Mouse (Mus musculus) layer of hippocampus, adult 8-10 months (tissue): Measurements from ENCODE around the gene Tshr. TPM values are rescaled to one million over a fixed set of nuclear protein-coding genes. Genes with fewer than 3 reads are reported as not detected.
A peak's percentile ranks its signal among the peaks of the same experiment; 100 is the strongest.
"Not testable (repeated sequence)": the region's sequence is repeated elsewhere in the genome, so short reads cannot be mapped to it uniquely, and the experiment has no call there.

Experiments used
- DNase-seq, 2 experiments: peaks; one replicate each; pipeline ENCODE4 v3.0.0; 2022; ENCODE audit warnings: low spot score in 2 of 2
- total RNA-seq, 4 experiments: library from RNA; stranded (reverse); gene quantifications; 2 replicates each; pipeline ENCODE4 v1.2.4; 2022

The Tshr gene
- total RNA-seq: under 1 TPM in 3 of 4 experiments, not detected in 1; 0.10 to 0.64 (median 0.49) TPM

DNA sequence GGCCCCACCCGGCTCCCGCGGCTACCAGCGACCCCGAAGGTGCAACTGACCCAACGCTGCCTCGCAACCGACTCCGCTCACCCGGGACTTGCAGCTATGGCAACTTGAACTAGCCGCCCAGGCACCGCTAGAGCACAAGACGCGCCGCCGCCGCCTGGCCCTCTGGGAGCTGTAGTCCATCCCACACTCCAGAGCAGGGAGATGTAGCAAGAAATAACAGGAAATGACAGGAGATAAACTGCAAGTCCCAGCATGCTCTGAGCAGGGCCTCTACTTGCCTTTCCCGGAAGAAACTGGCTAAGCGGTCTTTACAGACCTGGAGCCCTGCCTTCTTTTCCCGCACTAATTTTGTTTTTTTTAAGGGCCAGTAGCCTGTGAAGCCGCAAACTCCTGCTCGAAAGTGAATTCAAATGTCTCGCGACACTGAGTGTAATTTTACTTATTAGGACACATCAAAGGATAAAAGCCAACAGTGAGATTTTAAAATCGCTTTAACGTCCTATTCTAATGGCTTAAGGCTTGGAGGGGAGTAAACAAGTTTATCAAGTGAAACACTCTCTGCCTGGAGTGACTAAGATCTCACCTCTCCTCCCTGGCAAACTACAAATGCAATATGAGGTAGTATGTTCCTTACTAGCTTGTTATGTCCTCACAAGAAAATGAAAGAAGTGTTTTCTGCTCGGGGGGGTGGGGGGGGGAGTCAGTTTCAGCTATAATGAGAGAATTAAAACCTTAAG, at the start of gene Tshr, which contains the start of gene Cep128:
Gene Tshr, plus strand, starts transcription at position 283 of the 737 bp plus-strand sequence.
Gene Cep128, minus strand, starts transcription at position 129 of the 737 bp plus-strand sequence.
- DNase-seq: peak; percentile 91 to 92

- not testable (repeated sequence) for DNase-seq
Measured at GRCm38 (mm10) chr12:91338656-91339055, 45.7 kb upstream of the Tshr start.

- DNase-seq: no peak
Measured at GRCm38 (mm10) chr12:91353783-91354182, 30.6 kb upstream of the Tshr start.

GRCm38 (mm10) chr12:91369173-91369572, 15.2 kb upstream of the Tshr start:
- no peak for DNase-seq

DNA sequence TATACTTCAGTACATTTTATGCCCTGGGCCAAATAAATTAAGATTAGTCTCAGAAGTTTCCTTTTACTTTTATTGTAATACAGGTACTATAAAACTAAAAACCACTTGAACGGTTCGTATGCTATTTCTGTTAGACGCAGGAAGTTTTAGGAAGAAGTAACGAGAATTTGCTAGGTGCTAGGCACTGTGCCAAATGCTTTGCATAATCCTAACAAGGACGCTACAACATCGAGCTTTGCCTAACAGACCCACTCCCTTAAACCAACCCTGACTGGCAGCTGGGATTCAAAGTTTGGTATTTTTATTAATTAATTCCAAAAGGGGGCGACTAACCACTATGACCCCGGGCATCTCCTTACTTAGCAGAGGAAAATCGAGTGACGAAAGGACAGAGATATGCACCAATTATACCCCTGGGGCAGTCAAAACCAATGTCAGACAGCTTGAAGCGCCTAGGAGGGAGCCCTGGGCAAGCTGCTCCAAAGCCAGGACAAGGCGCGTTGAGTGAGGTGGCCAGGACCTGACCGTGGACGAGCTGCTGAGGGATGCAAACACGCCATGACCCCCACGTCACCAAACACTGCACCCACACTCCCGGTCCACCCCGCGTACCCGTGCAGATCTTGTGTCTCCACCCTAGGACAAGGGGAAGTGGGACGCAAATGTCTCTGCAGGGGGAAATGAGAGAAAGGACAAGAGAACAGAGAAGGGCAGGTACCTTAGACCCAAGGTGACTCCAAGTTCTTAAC, 673 bp upstream of the Tshr start:
- no peak for DNase-seq

DNA sequence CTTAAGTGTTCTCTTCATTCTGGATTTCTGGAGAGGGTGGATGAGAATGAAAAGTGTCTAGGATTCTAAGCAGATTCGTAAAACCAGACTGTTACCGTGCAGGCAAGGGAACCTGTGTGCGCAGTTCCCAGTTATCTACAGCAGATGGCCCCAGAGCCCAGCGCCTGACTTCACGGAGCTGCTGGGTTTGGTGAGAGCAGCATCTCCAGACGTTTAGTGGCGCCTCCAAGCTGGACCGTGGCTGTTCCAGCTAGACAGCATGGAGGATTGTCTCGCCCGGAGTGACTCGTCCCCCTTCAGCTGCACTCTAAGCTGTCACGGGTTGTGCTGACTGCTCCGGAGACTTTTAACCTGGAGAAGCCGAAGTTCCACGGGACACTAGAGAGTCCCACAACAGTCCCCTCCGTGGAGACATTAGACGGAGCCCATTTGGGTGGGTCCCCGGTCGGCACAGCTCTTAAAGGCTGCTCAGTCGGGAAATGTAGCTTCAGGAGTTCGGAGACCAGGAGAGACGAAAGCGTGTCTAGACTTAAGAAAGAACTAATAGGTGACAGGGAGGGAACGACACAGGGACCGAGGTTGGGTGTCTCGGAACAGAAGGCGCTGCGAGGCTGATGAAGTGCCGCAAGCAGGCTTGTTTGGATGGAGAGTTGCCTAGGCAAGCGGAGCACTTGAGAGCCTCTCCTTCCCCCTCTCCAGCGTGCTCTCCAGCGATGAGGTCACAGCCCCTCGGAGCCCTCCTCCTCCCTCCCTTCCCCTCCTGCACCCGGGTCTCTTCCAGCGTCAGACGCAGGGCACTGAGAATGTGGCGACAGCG, 16.1 kb downstream of the Tshr start:
- DNase-seq: peak; percentile 63 to 76

DNA sequence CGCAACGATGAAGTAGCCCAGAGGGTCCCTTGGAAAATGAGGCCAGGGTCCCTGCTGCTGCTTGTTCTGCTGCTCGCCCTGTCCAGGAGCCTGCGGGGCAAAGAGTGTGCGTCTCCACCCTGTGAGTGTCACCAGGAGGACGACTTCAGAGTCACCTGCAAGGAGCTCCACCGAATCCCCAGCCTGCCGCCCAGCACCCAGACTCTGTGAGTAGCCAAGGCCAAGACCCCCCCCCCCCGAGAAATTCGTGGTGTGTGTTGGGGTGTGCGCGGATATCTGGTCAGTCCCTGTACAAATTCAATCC, 16.6 kb downstream of the Tshr start:
- DNase-seq: no peak

DNA sequence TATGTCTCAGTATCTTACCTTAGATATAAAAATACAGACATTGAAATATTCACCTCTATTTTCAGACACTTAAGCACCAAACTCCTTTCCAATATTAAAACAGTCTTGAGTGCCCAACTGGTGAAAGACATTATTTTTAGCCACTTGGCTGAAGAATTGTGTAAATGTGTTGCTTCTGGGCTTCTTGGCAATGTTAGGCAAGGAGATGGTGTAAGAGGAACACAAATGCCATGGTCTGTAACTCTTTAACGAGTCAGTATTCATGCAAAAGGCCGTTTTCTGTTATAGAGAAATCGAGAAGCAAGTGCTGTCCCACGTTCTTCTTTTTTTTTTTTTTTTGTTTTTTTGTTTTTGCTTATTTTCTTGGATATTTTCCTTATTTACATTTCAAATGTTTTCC, 25.9 kb downstream of the Tshr start:
- no peak for DNase-seq

DNA sequence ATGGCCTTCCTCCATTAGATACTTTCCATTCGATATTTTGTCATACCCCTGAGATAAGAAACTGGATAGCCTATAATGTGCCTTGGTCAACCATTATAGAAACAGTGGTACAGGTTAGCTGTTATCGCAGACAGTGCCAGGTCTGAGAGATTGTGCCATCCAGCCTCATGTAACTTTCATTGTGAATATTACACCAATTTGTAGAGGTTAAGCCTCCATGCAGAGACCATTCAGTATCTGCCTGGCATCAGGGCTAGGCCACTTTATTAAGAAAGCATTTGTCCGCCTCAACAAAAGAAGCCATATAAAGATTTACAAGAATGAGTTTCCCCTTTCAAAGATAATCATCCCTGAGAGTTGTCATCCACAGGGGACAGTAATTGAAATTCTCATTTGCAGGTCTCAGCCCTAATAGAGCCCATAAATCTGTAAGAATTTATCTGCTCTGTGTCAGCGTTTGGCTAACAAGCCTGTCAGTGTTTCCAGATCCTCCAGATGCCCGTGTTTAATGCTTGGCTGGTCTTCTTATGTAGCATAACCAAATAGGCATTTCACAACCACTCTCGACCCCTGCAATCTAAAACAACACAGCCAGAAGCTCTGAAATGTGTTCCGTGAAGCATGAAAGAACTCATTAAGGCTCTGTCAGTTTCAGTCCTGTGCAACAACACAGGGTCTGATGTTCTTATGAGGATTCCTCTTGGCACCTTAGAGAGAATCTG, 28.3 kb downstream of the Tshr start:
- no peak for DNase-seq

DNA sequence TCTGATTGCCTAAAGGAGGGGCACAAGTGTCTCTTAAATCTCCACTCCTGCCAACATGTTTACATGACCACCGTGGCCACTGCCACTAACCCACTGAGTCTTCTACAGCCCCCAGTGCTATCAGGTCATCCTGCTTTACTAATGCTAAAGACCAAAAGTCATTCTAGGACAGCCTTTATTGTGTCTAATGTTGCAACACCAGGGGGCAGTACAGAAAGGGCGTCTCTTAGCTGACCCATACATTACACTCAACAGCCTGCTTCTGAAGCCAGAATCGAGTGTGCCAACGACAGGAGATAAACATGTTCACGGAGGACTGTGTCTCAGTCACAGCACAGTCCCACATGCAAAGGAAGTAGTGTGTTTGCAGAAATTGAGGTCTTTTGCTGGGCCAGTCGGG, 30.7 kb downstream of the Tshr start:
- DNase-seq: no peak

DNA sequence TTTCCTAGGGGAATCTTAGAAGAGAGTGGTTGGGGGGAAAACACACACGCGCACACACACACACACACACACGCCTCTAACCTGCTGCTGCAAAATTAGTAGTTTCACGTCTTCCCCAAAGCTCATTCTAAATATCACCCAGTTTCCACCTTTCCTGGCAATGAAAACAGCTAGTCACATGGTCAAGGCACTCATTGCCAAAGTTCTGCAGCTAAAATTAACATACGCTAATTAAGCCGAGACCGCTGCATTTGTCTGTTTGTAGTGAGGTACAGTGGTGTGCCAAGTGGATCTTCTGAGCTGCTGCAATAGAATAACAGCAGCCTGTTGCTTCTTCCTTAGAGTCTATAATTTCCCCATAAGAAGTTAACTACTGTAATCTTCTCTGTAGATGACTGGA, 32.5 kb downstream of the Tshr start:
- DNase-seq: no peak

DNA sequence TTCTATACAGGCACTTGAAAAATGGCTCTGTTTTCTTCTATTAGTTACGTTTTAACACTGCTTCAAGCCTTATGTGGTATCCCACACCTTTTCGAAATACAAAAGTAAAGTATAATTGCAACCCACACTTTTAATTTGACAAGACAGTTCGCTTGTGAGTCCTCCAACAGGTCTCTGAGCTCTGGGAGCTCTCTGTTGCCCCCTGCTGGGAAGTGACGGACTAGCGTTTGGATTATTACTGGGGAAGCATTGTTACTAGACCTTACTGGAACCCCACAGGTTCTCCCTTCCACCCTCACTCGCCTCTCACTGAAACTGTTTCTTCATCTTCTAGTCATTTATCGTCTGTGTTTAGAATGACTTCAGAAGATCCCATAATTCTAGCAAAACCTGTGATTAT, 34.4 kb downstream of the Tshr start:
- DNase-seq: peak in 1 of 2 experiments; percentile 55

DNA sequence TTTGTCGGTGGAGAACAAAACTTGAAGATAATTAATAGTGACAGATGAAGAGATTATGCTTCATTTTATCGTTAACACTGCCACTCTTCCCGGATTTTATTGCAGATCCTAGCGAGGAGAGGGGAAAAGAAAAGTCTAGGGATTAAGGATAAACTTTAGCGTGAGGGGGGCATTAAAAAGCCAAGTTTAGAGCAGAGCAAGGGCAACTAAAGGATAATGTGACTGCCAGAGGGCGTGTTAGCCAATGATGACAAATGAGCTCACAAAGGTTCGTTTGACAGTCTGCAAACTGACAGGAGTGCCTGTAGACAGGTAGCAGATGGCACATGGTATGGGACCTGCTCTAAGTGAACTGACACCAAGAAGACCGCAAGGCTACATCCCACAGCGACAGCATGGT, 36.9 kb downstream of the Tshr start:
- no peak for DNase-seq

DNA sequence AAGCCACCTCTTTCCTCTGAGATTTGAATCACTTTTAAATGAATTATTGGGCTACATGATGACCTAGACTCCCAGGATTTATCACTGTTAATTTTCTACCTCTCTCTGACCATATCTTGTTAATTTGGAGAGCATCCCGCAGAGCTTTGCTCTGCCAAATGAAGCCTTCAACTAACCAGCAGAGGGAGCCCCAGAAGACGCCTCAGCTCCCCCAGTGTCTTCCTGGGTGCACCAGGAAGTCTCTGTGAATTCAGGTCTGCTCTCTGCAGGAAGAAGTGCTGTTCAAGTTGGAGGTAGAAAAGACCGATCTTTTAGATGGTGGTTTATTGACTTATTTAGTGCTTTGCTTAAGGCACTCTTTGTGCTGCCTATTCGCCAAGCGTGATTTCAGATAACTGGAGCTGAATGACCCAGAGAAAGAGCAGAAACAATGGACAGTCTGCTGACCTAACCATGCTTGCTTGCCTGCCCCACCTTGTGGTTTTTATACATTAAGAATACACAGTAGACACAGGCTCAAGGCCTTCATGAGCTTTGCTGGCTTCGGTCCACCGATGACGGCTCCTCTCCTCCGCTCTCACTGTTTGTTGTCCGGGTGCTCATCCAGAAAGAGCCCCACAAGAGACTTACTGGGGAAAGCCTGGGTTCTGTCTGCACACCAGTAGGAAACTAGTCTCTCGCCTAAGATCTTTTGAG, 38.9 kb downstream of the Tshr start:
- peak in 1 of 2 experiments; percentile 22 for DNase-seq

GRCm38 (mm10) chr12:91426499-91426898, 42.1 kb downstream of the Tshr start:
- DNase-seq: no peak

DNA sequence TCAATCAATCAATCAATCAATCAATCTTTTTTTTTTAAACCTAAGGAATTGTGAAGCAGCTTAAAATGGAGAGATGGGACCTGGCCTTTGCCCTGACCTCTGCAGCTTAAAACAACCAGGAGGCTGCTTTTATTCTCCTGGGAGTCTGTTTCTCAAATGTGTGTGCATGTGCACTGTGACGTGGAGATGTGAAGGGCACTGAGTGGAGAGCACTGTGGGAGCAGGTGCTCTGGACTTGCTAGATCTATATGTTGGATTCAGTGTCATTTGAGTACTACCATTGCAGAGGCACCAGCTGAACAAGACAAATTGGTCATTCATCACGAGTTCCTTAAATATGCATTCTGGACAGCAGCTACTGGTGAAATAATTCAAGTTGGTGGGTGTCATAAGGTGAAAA, 42.8 kb downstream of the Tshr start:
- DNase-seq: no peak

GRCm38 (mm10) chr12:91482195-91482733, 97.9 kb downstream of the Tshr start:
- DNase-seq: no peak

GRCm38 (mm10) chr12:91486342-91486741, 102.0 kb downstream of the Tshr start:
- DNase-seq: no peak

GRCm38 (mm10) chr12:91488406-91488805, 104.0 kb downstream of the Tshr start:
- DNase-seq: no peak

- DNase-seq: no peak
Measured at GRCm38 (mm10) chr12:91495497-91496225, 111.3 kb downstream of the Tshr start.
